Mouse (Mus musculus) sigmoid colon, adult 10 weeks (tissue): ENCODE results near the gene Csnk1d. TPM values are rescaled to one million over a fixed set of nuclear protein-coding genes. Genes with fewer than 3 reads are reported as not detected.

Experiments used
- polyA plus RNA-seq: library from polyadenylated mRNA; stranded (reverse); fragments of 350-450 nt; fragmentation: Illumina TruSeq; extraction: RNeasy Lipid Tissue Mini Kit (QIAGEN cat#74804); gene quantifications from one replicate; pipeline ENCODE4 v1.2.3, GENCODE M21; 2014; ENCODE audit warnings: low read depth, low replicate concordance

Csnk1d gene
- polyA plus RNA-seq = 69.7 TPM

DNA sequence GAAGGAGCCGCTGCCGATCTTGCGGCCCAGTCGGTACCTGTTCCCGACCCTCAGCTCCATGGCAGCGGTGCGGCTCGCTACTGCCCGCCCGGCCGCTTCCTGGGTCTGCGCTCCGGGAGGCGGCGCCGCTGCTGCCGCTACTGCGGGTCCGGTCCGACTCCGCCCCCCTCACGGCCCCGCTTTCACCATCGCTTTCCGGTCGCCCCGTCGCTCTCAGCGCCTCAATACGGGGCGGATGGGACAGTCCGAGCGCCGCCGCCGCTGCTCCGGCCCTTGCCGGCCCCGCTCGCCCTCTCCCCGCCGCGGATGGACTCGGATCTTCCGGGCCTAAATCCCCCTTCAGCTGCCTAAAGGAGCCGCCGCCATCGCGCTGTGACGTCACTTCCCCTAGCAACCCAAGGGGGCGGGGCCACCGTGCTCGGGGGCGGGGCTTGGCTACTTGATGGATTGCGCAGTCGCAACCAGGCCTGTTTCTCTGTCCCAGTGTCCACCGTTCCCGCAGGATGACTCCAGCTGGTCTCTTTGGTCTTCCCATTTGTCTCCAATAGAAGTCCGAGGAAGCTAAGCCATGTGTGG, at the start of gene Csnk1d:
Gene Csnk1d, minus strand, starts transcription at position 380 of the 576 bp plus-strand sequence.

DNA sequence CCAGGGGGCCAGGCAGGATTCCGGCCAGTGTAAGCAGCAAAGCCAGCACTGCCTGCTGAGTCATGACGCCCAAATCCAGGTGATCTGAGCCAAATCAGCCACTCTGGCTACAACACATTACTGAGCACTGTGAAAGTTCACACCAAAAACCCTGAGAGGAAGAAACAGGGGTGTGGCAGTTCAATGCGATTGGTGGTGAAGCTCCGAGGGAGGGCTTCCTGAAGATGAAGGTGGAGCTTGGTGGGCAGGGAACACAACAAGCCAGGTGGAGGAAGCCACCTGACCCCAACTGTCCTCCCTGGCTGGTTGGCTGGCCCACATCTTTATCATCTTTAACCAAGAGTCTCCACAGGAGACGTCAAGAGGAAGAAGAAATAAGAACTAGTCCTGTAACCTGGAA, 48.2 kb upstream of the Csnk1d start, which contains the start of gene Cd7:
Gene Cd7, minus strand, starts transcription at position 117 of the 400 bp plus-strand sequence.

DNA sequence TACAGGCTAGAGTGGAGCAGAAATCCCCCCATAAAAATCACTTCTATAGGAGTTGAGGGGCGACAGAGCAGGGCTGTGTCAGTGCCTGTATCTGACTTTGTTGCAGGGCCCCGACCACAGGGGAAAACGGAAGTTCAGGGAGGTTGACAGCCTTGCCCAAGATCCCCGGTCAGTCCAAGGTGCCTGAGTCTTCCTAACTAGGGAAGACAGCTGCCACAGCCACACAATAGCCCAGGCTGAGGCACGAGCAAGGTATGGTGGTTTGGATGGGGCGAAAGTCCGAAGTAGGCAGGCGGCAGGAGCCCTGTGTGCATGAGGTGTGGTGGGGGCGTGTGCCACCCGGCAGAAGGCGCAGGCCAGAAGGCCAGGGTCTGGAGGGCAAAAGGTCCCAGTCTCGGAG, 42.8 kb downstream of the Csnk1d start, which contains the start of gene Slc16a3:
Gene Slc16a3, plus strand, starts transcription at position 153 of the 400 bp plus-strand sequence.

DNA sequence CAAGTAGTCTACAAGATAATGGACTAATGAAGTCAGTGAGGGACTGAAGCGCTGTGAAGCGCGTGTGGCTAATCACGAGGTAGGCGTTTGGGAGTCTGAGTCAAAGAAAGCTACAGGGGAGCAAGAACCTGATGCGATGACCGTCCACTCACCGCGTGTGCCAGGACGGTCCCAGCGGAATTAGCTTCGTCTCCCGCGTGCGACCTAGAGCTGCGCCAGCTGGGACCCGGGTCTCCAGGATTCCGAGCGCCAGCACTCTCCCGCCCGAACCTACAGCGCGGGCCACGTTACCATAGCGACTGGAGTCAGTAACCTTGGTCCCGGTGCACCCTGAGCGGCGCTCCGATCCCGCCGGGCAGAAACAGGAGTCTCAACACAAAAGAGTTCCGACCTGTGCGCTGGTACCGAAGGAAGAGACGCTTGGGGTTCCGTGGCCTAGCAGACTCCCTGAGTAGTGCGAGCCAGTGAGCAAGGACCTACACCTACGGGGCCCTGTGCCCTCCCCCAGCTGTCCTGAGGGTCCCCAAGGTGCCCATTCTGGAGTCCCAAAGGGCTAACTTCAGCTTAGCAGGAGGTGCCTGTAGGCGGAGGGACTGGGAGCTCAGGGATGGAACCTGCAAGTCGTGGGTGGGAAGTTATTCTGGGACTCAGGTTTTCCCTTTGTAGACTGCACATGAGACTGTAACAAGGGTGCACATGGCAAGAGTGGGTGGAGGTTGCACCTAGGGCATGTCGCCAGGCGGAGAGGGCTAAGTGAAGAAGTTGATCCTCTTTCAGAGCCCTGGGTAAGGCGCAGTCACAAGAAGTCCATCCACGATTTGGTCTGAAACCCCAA, 58.3 kb downstream of the Csnk1d start, which contains the start of gene Ccdc57:
Gene Ccdc57, minus strand, starts transcription at position 309 of the 835 bp plus-strand sequence.

Other genes with a start within 250 kb of the Csnk1d start
- gene Hmga1b, start 228.5 kb downstream of the Csnk1d start, polyA plus RNA-seq = not detected
- gene Rfng, start 207.1 kb downstream of the Csnk1d start, polyA plus RNA-seq = 0.54 TPM
- 5.2 TPM for gene Gps1, start 207.1 kb downstream of the Csnk1d start, polyA plus RNA-seq
- 4.3 TPM for gene Dus1l, start 194.9 kb downstream of the Csnk1d start, polyA plus RNA-seq
- gene Fasn, start 166.8 kb downstream of the Csnk1d start, polyA plus RNA-seq = 2.1 TPM
- gene Ccdc57, start 58.5 kb downstream of the Csnk1d start, polyA plus RNA-seq = 0.82 TPM
- not detected for gene Slc16a3, start 42.9 kb downstream of the Csnk1d start, polyA plus RNA-seq
- gene Cd7, start 48.1 kb upstream of the Csnk1d start, polyA plus RNA-seq = not detected
- gene Sectm1b, start 72.2 kb upstream of the Csnk1d start, polyA plus RNA-seq = 278 TPM
- gene Sectm1a, start 89.9 kb upstream of the Csnk1d start, polyA plus RNA-seq = 6.2 TPM
- gene Tex19.2, start 127.3 kb upstream of the Csnk1d start, polyA plus RNA-seq = not detected
- gene Tex19.1, start 154.8 kb upstream of the Csnk1d start, polyA plus RNA-seq = not detected
- gene Uts2r, start 168.9 kb upstream of the Csnk1d start, polyA plus RNA-seq = not detected
- gene Hexdc, start 213.1 kb upstream of the Csnk1d start, polyA plus RNA-seq = 11.2 TPM
- 2.3 TPM for gene Ogfod3, start 213.4 kb upstream of the Csnk1d start, polyA plus RNA-seq
- gene Cybc1, start 238.0 kb upstream of the Csnk1d start, polyA plus RNA-seq = 13.2 TPM
- 26.2 TPM for gene Narf, start 245.9 kb upstream of the Csnk1d start, polyA plus RNA-seq